Mouse (Mus musculus): ENCODE data around the gene Tmie. TPM values are rescaled to one million over a fixed set of nuclear protein-coding genes. Genes with fewer than 3 reads are reported as not detected.
"Not testable (repeated sequence)": the region's sequence is repeated elsewhere in the genome, so short reads cannot be mapped to it uniquely, and the experiment has no call there.

Gene Tmie
- polyA plus RNA-seq, 1 experiment, result 4.3 TPM

GRCm38 (mm10) chr9:110825832-110826231 is 54.1 kb downstream of the Tmie start:
- Histone ChIP-seq H3K4me3 (replicated peaks; ENCODE audit: extremely low read depth, low read depth, low read length) (no peak overlapping the region), H3K4me1 (ENCODE audit: control insufficient read depth, insufficient read depth, low read length) (no peaks in the 10 kb centered on the region)
- DNase-seq, result no peak
- 43% methylated on average over 7 of the region's 7 CpGs for WGBS
- TF ChIP-seq CTCF (IDR thresholded peaks at IDR 0.05; ENCODE audit: insufficient read depth, low read length) (no peak), POLR2A (IDR thresholded peaks at IDR 0.05; ENCODE audit: borderline replicate concordance, extremely low read depth, low read depth, low read length) (no peak)

GRCm38 (mm10) chr9:110825426-110825825 is 54.5 kb downstream of the Tmie start:
- 76% methylated on average over 4 of the region's 4 CpGs for WGBS
- no peaks in the 10 kb centered on the region for H3K4me1 ChIP-seq (ENCODE audit: control insufficient read depth, insufficient read depth, low read length)
- no peak for TF ChIP-seq POLR2A (IDR thresholded peaks at IDR 0.05; ENCODE audit: borderline replicate concordance, extremely low read depth, low read depth, low read length)
- TF ChIP-seq CTCF (IDR thresholded peaks at IDR 0.05; ENCODE audit: insufficient read depth, low read length), result no peak
- H3K4me3 ChIP-seq (replicated peaks; ENCODE audit: extremely low read depth, low read depth, low read length), result no peak overlapping the region
- no peak for DNase-seq

GRCm38 (mm10) chr9:110821436-110821835 is 58.5 kb downstream of the Tmie start:
- TF ChIP-seq POLR2A (IDR thresholded peaks at IDR 0.05; ENCODE audit: borderline replicate concordance, extremely low read depth, low read depth, low read length) (no peak), CTCF (IDR thresholded peaks at IDR 0.05; ENCODE audit: insufficient read depth, low read length) (no peak)
- whole genome bisulfite sequencing, result 83% methylated on average over 7 of the region's 7 CpGs
- Histone ChIP-seq H3K4me3 (replicated peaks; ENCODE audit: extremely low read depth, low read depth, low read length) (no peak overlapping the region), H3K4me1 (ENCODE audit: control insufficient read depth, insufficient read depth, low read length) (no peaks in the 10 kb centered on the region)
- no peak for DNase-seq

GRCm38 (mm10) chr9:110820546-110820945 is 59.4 kb downstream of the Tmie start:
- H3K4me3 ChIP-seq (replicated peaks; ENCODE audit: extremely low read depth, low read depth, low read length); H3K4me1 ChIP-seq (ENCODE audit: control insufficient read depth, insufficient read depth, low read length); DNase-seq: not testable (repeated sequence)

Other genes with a start within 250 kb of the Tmie start
- gene Nbeal2, start 226.0 kb downstream of the Tmie start, polyA plus RNA-seq (2012; rRNA removed), result 58.4 and 66.4 TPM in 2 replicates
- 101 and 124 TPM in 2 replicates for gene Ccdc12, start 223.6 kb downstream of the Tmie start, polyA plus RNA-seq (2012; rRNA removed)
- gene Myl3, start 138.3 kb downstream of the Tmie start, polyA plus RNA-seq (2012; rRNA removed), result 10.8 and 214 TPM in 2 replicates
- gene Pth1r, start 133.0 kb downstream of the Tmie start, polyA plus RNA-seq (2012; rRNA removed), result 13.8 and 14.0 TPM in 2 replicates
- gene Prss42, start 81.9 kb downstream of the Tmie start, polyA plus RNA-seq (2012; rRNA removed), result not detected in 2 replicates
- not detected in 2 replicates for gene Prss44, start 66.1 kb downstream of the Tmie start, polyA plus RNA-seq (2012; rRNA removed)
- not detected in 2 replicates for gene Prss43, start 53.4 kb downstream of the Tmie start, polyA plus RNA-seq (2012; rRNA removed)
- gene Prss45, start 45.5 kb downstream of the Tmie start, polyA plus RNA-seq (2012; rRNA removed), result not detected in 2 replicates
- not detected in 2 replicates for gene Prss46, start 35.6 kb downstream of the Tmie start, polyA plus RNA-seq (2012; rRNA removed)
- gene Prss50, start 22.1 kb downstream of the Tmie start, polyA plus RNA-seq (2012; rRNA removed), result 0.10 TPM in 1 of 2 replicates, not detected in the other
- gene Als2cl, start 243 bp downstream of the Tmie start, polyA plus RNA-seq (2012; rRNA removed), result 118 and 120 TPM in 2 replicates
- not detected in 2 replicates for gene Fam240a, start 36.7 kb upstream of the Tmie start, polyA plus RNA-seq (2012; rRNA removed)
- gene Tdgf1, start 66.0 kb upstream of the Tmie start, polyA plus RNA-seq (2012; rRNA removed), result 0.88 and 1.0 TPM in 2 replicates
- gene Lrrc2, start 71.4 kb upstream of the Tmie start, polyA plus RNA-seq (2012; rRNA removed), result 0.38 and 0.84 TPM in 2 replicates
- 26.7 and 29.0 TPM in 2 replicates for gene Rtp3, start 110.5 kb upstream of the Tmie start, polyA plus RNA-seq (2012; rRNA removed)
- gene Ltf, start 139.2 kb upstream of the Tmie start, polyA plus RNA-seq (2012; rRNA removed), result 8.1 and 20.3 TPM in 2 replicates
- gene Ccrl2, start 177.4 kb upstream of the Tmie start, polyA plus RNA-seq (2012; rRNA removed), result 43.9 and 51.2 TPM in 2 replicates
- gene Lrrfip2, start 237.5 kb upstream of the Tmie start, polyA plus RNA-seq (2012; rRNA removed), result 19.8 and 22.3 TPM in 2 replicates

All from lung, adult 2 months (tissue).